Mouse (Mus musculus) MEL (cell line): ENCODE data around the gene Tmem132b. TPM values are rescaled to one million over a fixed set of nuclear protein-coding genes. Genes with fewer than 3 reads are reported as not detected.

ENCODE experiments used
- DNase-seq: peaks from one replicate; pipeline ENCODE4 v3.0.0; 2011; ENCODE audit warnings: low read depth, low spot score
- H3K27ac ChIP-seq: 2 replicates; pipeline ENCODE4 v1.5.1; 2012; ENCODE audit warnings: low read depth, mild to moderate bottlenecking, control low read depth, low read length, moderate library complexity; ENCODE audit not compliant: control insufficient read depth
- H3K27me3 ChIP-seq, 2 experiments: fragments of 150-350 bp in 1 of 2; sonication (generic) in 1 of 2; 2 replicates each; pipeline ENCODE4 v1.6.1; 2012; ENCODE audit warnings: low read length in 2 of 2, mild to moderate bottlenecking in 2 of 2, improper control_type of control experiment in 1 of 2, moderate library complexity in 1 of 2; ENCODE audit not compliant: insufficient read depth in 2 of 2, control insufficient read depth in 1 of 2
- H3K36me3 ChIP-seq, 2 experiments: 2 replicates each; pipeline ENCODE4 v1.6.1; 2012 to 2014; ENCODE audit warnings: low read length in 2 of 2, improper control_type of control experiment in 1 of 2, inconsistent platforms in 1 of 2, mild to moderate bottlenecking in 1 of 2; ENCODE audit not compliant: insufficient read depth in 2 of 2, control insufficient read depth in 1 of 2
- H3K4me1 ChIP-seq, 2 experiments: fragments of 150-350 bp in 1 of 2; sonication (generic) in 1 of 2; 2 replicates each; pipeline ENCODE4 v1.6.1; 2012; ENCODE audit warnings: low read length in 2 of 2, improper control_type of control experiment in 1 of 2, mild to moderate bottlenecking in 1 of 2; ENCODE audit not compliant: insufficient read depth in 2 of 2, control insufficient read depth in 1 of 2
- H3K4me3 ChIP-seq, 2 experiments: fragments of 150-350 bp in 1 of 2; sonication (generic) in 1 of 2; 2 replicates each; pipeline ENCODE4 v1.5.1; 2012; ENCODE audit warnings: low read depth in 2 of 2, low read length in 2 of 2, mild to moderate bottlenecking in 2 of 2, moderate library complexity in 2 of 2, control low read depth in 1 of 2, improper control_type of control experiment in 1 of 2; ENCODE audit not compliant: control insufficient read depth in 1 of 2, insufficient read depth in 1 of 2
- H3K79me2 ChIP-seq: 2 replicates; pipeline ENCODE4 v1.6.1; 2012; ENCODE audit warnings: mild to moderate bottlenecking, low read length, moderate library complexity; ENCODE audit not compliant: control insufficient read depth, poor library complexity, insufficient read depth
- H3K9ac ChIP-seq: 2 replicates; pipeline ENCODE4 v1.6.1; 2012; ENCODE audit warnings: low read depth, mild to moderate bottlenecking, control low read depth, low read length, moderate library complexity; ENCODE audit not compliant: control insufficient read depth, poor library complexity, severe bottlenecking
- H3K9me3 ChIP-seq: fragments of 150-350 bp; sonication (generic); replicated peaks from 2 replicates; pipeline ENCODE4 v1.6.1; 2012; ENCODE audit warnings: mild to moderate bottlenecking, low read length, improper control_type of control experiment, moderate library complexity; ENCODE audit not compliant: insufficient read depth
- CHD2 ChIP-seq: IDR thresholded peaks from 2 replicates; pipeline ENCODE4 v1.6.1; 2011; ENCODE audit warnings: low read length, improper control_type of control experiment
- CTCF ChIP-seq, 3 experiments: IDR thresholded peaks in 2 of 3; conservative IDR thresholded peaks in 1 of 3; 2 replicates each; pipeline ENCODE4 v1.5.1; 2011 to 2012; ENCODE audit warnings: low read length in 3 of 3, low read depth in 2 of 3, mild to moderate bottlenecking in 2 of 3, improper control_type of control experiment in 1 of 3, inconsistent platforms in 1 of 3, mixed read lengths in 1 of 3, moderate library complexity in 1 of 3; ENCODE audit not compliant: control insufficient read depth in 1 of 3, insufficient read depth in 1 of 3, poor library complexity in 1 of 3, severe bottlenecking in 1 of 3
- ELF1 ChIP-seq: IDR thresholded peaks from 2 replicates; pipeline ENCODE4 v1.6.1; 2014; ENCODE audit warnings: low read depth, mild to moderate bottlenecking, inconsistent platforms, low read length, improper control_type of control experiment, moderate library complexity
- ETS1 ChIP-seq: IDR thresholded peaks from 2 replicates; pipeline ENCODE4 v1.6.1; 2012; ENCODE audit warnings: low read depth, mild to moderate bottlenecking, inconsistent platforms, low read length, improper control_type of control experiment, moderate library complexity
- MAFK ChIP-seq: IDR thresholded peaks from 2 replicates; pipeline ENCODE4 v1.6.1; 2011; ENCODE audit warnings: low read depth, mild to moderate bottlenecking, low read length, improper control_type of control experiment, borderline replicate concordance
- MEF2A ChIP-seq: IDR thresholded peaks from 2 replicates; pipeline ENCODE4 v1.6.1; 2014; ENCODE audit warnings: low read depth, mild to moderate bottlenecking, inconsistent platforms, low read length, improper control_type of control experiment; ENCODE audit not compliant: poor library complexity, insufficient replicate concordance, severe bottlenecking; ENCODE audit errors: extremely low read depth
- MYC ChIP-seq: IDR thresholded peaks from 2 replicates; pipeline ENCODE4 v1.6.1; 2011; ENCODE audit warnings: low read depth, mild to moderate bottlenecking, low read length, improper control_type of control experiment, moderate library complexity
- POLR2A ChIP-seq, 2 experiments: IDR thresholded peaks; 2 replicates each; pipeline ENCODE4 v1.6.1; 2011 to 2012; ENCODE audit warnings: low read length in 2 of 2, mild to moderate bottlenecking in 2 of 2, control low read depth in 1 of 2, improper control_type of control experiment in 1 of 2, low read depth in 1 of 2, moderate library complexity in 1 of 2; ENCODE audit not compliant: control insufficient read depth in 1 of 2, insufficient read depth in 1 of 2, poor library complexity in 1 of 2
- POLR2AphosphoS2 ChIP-seq: IDR thresholded peaks from 2 replicates; pipeline ENCODE4 v1.6.1; 2011; ENCODE audit warnings: low read length, improper control_type of control experiment
- RAD21 ChIP-seq: IDR thresholded peaks from 2 replicates; pipeline ENCODE4 v1.6.1; 2011; ENCODE audit warnings: mild to moderate bottlenecking, low read depth, low read length, improper control_type of control experiment
- RCOR1 ChIP-seq: IDR thresholded peaks from 2 replicates; pipeline ENCODE4 v1.6.1; 2012; ENCODE audit warnings: low read depth, mild to moderate bottlenecking, inconsistent platforms, low read length, improper control_type of control experiment
- SIN3A ChIP-seq: IDR thresholded peaks from 2 replicates; pipeline ENCODE4 v1.6.1; 2012; ENCODE audit warnings: low read length, improper control_type of control experiment, inconsistent platforms
- TAL1 ChIP-seq: IDR thresholded peaks from 2 replicates; pipeline ENCODE4 v1.6.1; 2012; ENCODE audit warnings: mild to moderate bottlenecking, inconsistent platforms, low read length, moderate library complexity, mixed read lengths
- TCF12 ChIP-seq: IDR thresholded peaks from 2 replicates; pipeline ENCODE4 v1.6.1; 2014; ENCODE audit warnings: low read depth, mild to moderate bottlenecking, inconsistent platforms, low read length, improper control_type of control experiment, moderate library complexity
- UBTF ChIP-seq: IDR thresholded peaks from 2 replicates; pipeline ENCODE4 v1.6.1; 2012; ENCODE audit warnings: low read depth, mild to moderate bottlenecking, inconsistent platforms, low read length, improper control_type of control experiment, moderate library complexity, borderline replicate concordance; ENCODE audit not compliant: insufficient read depth
- USF1 ChIP-seq: IDR thresholded peaks from 2 replicates; pipeline ENCODE4 v1.6.1; 2014; ENCODE audit warnings: low read depth, mild to moderate bottlenecking, inconsistent platforms, low read length, improper control_type of control experiment, moderate library complexity
- USF2 ChIP-seq, 2 experiments: IDR thresholded peaks; 2 replicates each; pipeline ENCODE4 v1.6.1; 2011 to 2012; ENCODE audit warnings: improper control_type of control experiment in 2 of 2, low read length in 2 of 2, borderline replicate concordance in 1 of 2, inconsistent platforms in 1 of 2, low read depth in 1 of 2, mild to moderate bottlenecking in 1 of 2; ENCODE audit not compliant: insufficient read depth in 1 of 2
- ZKSCAN1 ChIP-seq: IDR thresholded peaks from 2 replicates; pipeline ENCODE4 v1.6.1; 2012; ENCODE audit warnings: low read depth, mild to moderate bottlenecking, inconsistent platforms, low read length, improper control_type of control experiment, moderate library complexity
- ZMIZ1 ChIP-seq: IDR thresholded peaks from 2 replicates; pipeline ENCODE4 v1.6.1; 2012; ENCODE audit warnings: low read depth, mild to moderate bottlenecking, inconsistent platforms, low read length, improper control_type of control experiment, moderate library complexity
- polyA plus RNA-seq, 2 experiments: library from polyadenylated mRNA; stranded (reverse) in 1 of 2; unstranded in 1 of 2; fragments of >175 nt in 1 of 2; fragments of >200 nt in 1 of 2; gene quantifications; 2 replicates each; pipeline versions ENCODE4 v1.2.1 to v1.2.4; 2012; ENCODE audit warnings: low replicate concordance in 2 of 2, low read depth in 1 of 2; ENCODE audit not compliant: insufficient read length in 2 of 2, insufficient read depth in 1 of 2, missing spikeins in 1 of 2
- total RNA-seq: library from RNA; depleted of rRNA; stranded (reverse); fragments of 300-350 nt; gene quantifications from 2 replicates; pipeline ENCODE4 v1.2.3, GENCODE M21; 2012

Tmem132b gene
- total and polyA plus RNA-seq, 3 experiments, result not detected

DNA sequence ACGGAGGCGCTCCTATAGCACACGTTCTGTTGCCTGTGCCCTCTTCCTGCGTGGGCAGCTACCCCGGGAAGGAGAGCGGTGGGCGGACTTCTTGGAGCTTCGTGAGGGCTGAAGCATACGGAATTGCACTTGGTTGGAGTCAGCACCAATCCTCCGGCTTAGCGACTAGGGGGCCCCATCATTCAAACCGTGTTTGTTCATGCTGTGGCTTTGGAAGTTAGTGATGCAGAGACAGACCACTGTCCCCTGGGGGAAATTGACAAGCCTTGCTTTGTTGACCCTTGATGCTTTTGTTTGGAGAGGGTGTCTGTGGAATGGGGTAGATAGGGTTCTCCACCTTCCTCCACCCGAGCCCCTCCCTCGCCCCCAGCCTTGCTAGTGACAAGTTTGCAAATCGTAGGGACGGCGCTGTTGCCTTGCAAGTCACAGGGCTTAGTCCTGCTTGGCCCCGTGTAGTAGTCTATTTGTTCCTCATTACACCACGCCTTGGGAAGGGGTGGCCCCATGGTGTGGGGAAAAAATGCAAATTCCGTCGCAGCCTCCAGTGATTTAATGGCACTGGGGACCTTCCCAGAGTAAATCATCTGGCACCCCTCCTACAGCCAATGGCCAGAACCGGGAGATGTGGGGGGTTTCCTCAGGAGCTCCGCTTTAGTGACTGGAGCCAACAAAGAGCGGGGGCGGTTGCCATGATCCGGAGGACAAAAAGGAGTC lies 3.2 kb downstream of the Tmem132b start:
- H3K9ac ChIP-seq, result no peak overlapping the region
- H3K27ac ChIP-seq, result no peak overlapping the region
- no peaks in the 10 kb centered on the region for H3K9me3 ChIP-seq
- no peak for DNase-seq
- no peaks in the 10 kb centered on the region for H3K79me2 ChIP-seq
- TF ChIP-seq USF2 (IDR thresholded peaks at IDR 0.05; ENCODE audit: borderline replicate concordance in 1 of 2, insufficient read depth in 1 of 2, low read depth in 1 of 2, low read length in 2 of 2) (no peak), MEF2A (no peak), ZMIZ1 (no peak), POLR2A (IDR thresholded peaks at IDR 0.05; ENCODE audit: control insufficient read depth in 1 of 2, insufficient read depth in 1 of 2, low read depth in 1 of 2, low read length in 2 of 2, poor library complexity in 1 of 2) (no peak), POLR2AphosphoS2 (no peak), MAFK (no peak), ZKSCAN1 (no peak), TAL1 (no peak), RCOR1 (no peak), SIN3A (no peak), CHD2 (no peak), USF1 (no peak), TCF12 (no peak), UBTF (no peak)
- H3K36me3 ChIP-seq, result no peaks in the 10 kb centered on the region
- H3K4me1 ChIP-seq, result no peaks in the 10 kb centered on the region
- no peaks in the 10 kb centered on the region for H3K27me3 ChIP-seq
- H3K4me3 ChIP-seq, result no peak overlapping the region

- DNase-seq, result peak; percentile 17
- H3K36me3 ChIP-seq, result no peaks in the 10 kb centered on the region
- H3K4me1 ChIP-seq, result no peaks in the 10 kb centered on the region
- TF ChIP-seq USF2 (IDR thresholded peaks at IDR 0.05; ENCODE audit: borderline replicate concordance in 1 of 2, insufficient read depth in 1 of 2, low read depth in 1 of 2, low read length in 2 of 2), result no peak
- no peak for TF ChIP-seq ELF1
- no peak for TF ChIP-seq SIN3A
- peak in 2 of 3 experiments; percentile 24 to 28; a peak in 3 of 6 replicates for TF ChIP-seq CTCF (IDR thresholded peaks at IDR 0.05 in 2 of 3, conservative IDR thresholded peaks at IDR 0.05 in 1 of 3; ENCODE audit: control insufficient read depth in 1 of 3, insufficient read depth in 1 of 3, low read depth in 2 of 3, low read length in 3 of 3, poor library complexity in 1 of 3, severe bottlenecking in 1 of 3)
- TF ChIP-seq RAD21, result no peak
- TF ChIP-seq ETS1, result no peak
- no peak for TF ChIP-seq MYC
- TF ChIP-seq UBTF, result no peak
- no peak overlapping the region for H3K9ac ChIP-seq
- no peaks in the 10 kb centered on the region for H3K9me3 ChIP-seq
- H3K79me2 ChIP-seq, result no peaks in the 10 kb centered on the region
- H3K27me3 ChIP-seq, result no peaks in the 10 kb centered on the region
- H3K27ac ChIP-seq, result no peak overlapping the region
- no peak overlapping the region for H3K4me3 ChIP-seq
Observed at GRCm38 (mm10) chr5:125545090-125545489, 13.5 kb downstream of the Tmem132b start.
